ENCODE assay signal across 8 mouse cellular contexts in the genomic region with DNA sequence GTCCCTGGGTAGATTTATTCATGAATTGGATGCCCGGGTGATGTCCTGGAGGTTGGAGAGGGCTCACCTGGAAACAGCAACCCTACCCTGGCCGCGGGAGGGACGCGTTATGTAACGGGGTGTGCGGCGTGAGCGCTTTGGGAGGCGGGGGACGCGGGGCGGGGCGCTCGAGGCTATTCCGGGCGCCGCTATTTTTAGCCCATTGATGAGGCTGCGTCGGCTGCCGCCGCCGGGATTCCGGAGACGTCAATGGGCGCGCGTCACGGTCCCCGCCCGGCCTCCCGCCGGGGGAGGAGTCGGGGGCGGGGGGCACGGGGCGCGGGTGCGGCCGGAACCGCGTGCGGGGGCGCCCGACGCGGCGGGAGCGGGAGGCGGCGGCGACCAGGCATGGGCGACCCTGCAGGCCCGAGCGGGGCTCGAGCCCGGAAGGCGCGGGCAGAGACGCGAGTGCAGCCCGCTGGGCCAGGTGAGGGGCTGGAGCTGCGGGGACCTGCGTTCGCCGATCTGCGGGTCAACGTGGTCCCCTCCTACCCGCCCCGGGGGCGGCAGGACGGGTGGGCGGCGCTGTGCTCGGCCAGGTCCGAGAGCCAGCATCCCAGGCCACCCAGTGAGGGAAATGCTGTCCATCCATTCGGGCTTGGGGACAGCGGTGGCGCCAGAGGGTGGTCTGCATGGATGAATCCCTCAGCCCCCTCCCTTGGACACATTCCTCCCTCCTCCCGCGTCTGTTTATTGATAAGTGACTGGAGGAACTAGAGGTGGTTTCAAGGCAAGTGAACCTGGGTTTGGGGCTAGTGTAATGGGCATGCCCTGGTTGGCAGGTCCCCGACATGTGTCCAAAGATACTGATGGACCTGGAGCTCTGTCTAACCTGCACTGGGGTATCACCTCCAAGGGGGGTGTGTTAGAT. TPM values are rescaled to one million over a fixed set of nuclear protein-coding genes. Genes with fewer than 3 reads are reported as not detected.
DNase-seq lines count a peak whose midpoint lies in the region; ATAC-seq lines count a peak whose summit lies in the region.

Gene Nr4a1 (plus strand): TSS at position 384 of the 910 bp plus-strand sequence.

- H3K27me3 ChIP-seq in intestine, embryonic 16.5 days (replicated peaks; ENCODE audit: control insufficient read depth, insufficient read depth, low read length), result no peaks in the 10 kb centered on the region
- H3K27me3 ChIP-seq in limb, embryonic 13.5 days, result no peaks in the 10 kb centered on the region
- H3K27me3 ChIP-seq in midbrain, embryonic 14.5 days (ENCODE audit: control insufficient read depth, insufficient read depth, low read length), result no peaks in the 10 kb centered on the region

- peak within 1 kb of the TSS; percentile 94 for H3K4me2 ChIP-seq in intestine, embryonic 16.5 days (ENCODE audit: low read depth, low read length)
- H3K4me2 ChIP-seq in limb, embryonic 13.5 days (replicated peaks), result peak within 1 kb of the TSS; percentile 84
- H3K4me2 ChIP-seq in midbrain, embryonic 14.5 days (ENCODE audit: low read length), result peak within 1 kb of the TSS; percentile 82

- H3K9me3 ChIP-seq in intestine, embryonic 16.5 days (ENCODE audit: control insufficient read depth, low read length), result no peaks in the 10 kb centered on the region
- no peaks in the 10 kb centered on the region for H3K9me3 ChIP-seq in limb, embryonic 13.5 days
- no peaks in the 10 kb centered on the region for H3K9me3 ChIP-seq in midbrain, embryonic 14.5 days (ENCODE audit: control insufficient read depth, low read length)

- WGBS in intestine, embryonic 16.5 days, result 1% methylated on average over 77 of the region's 82 CpGs
- under 1% methylated on average over 81 of the region's 82 CpGs for WGBS in limb, embryonic 13.5 days
- WGBS in midbrain, embryonic 14.5 days, result under 1% methylated on average over 73 of the region's 82 CpGs

- H3K36me3 ChIP-seq in intestine, embryonic 16.5 days (ENCODE audit: control insufficient read depth, insufficient read depth, low read length), result no peaks in the 10 kb centered on the region
- H3K36me3 ChIP-seq in limb, embryonic 13.5 days, result 0 out of 2 replicates have a peak, but pooled peaks cover 6% of the 10 kb centered on the region
- no peaks in the 10 kb centered on the region for H3K36me3 ChIP-seq in midbrain, embryonic 14.5 days (ENCODE audit: control insufficient read depth, insufficient read depth, low read length)

- peak within 1 kb of the TSS; percentile 61 for H3K4me3 ChIP-seq in intestine, embryonic 16.5 days (ENCODE audit: low read length)
- peak within 1 kb of the TSS; percentile 65 for H3K4me3 ChIP-seq in limb, embryonic 13.5 days
- peak within 1 kb of the TSS; percentile 59 for H3K4me3 ChIP-seq in midbrain, embryonic 14.5 days (replicated peaks; ENCODE audit: low read depth, low read length)

- peak within 1 kb of the TSS; percentile 78 for H3K9ac ChIP-seq in intestine, embryonic 16.5 days (ENCODE audit: low read depth, low read length)
- peak within 1 kb of the TSS; percentile 83 for H3K9ac ChIP-seq in limb, embryonic 13.5 days
- H3K9ac ChIP-seq in midbrain, embryonic 14.5 days (replicated peaks; ENCODE audit: low read length), result peak within 1 kb of the TSS; percentile 77

- H3K4me1 ChIP-seq in intestine, embryonic 16.5 days (ENCODE audit: control insufficient read depth, insufficient read depth, low read length), result peaks cover 9% of the 10 kb centered on the region; the same call in 1 of the 2 replicates
- H3K4me1 ChIP-seq in limb, embryonic 13.5 days, result peaks cover 15% of the 10 kb centered on the region
- 0 out of 2 replicates have a peak, but pooled peaks cover 7% of the 10 kb centered on the region for H3K4me1 ChIP-seq in midbrain, embryonic 14.5 days (ENCODE audit: control insufficient read depth, insufficient read depth, low read length)

- peak; percentile 82 to 84 for DNase-seq in left cerebral cortex, adult 18-20 months (ENCODE audit: low spot score in 2 of 2)
- no peak for DNase-seq in left cerebral cortex, adult 11 months (ENCODE audit: low spot score)
- peak; percentile 69 for DNase-seq in embryo, embryonic 10.5 days (ENCODE audit: low spot score)
- DNase-seq in midbrain, embryonic 14.5 days, result peak; percentile 81
- DNase-seq in spleen, postnatal 36 days (ENCODE audit: low spot score in 2 of 2), result peak; percentile 69 to 71

- H3K27ac ChIP-seq in intestine, embryonic 16.5 days (ENCODE audit: low read length), result 0 out of 2 replicates have a peak within 1 kb of the TSS, but pooled peaks have one; percentile 13
- H3K27ac ChIP-seq in limb, embryonic 13.5 days, result peak within 1 kb of the TSS; percentile 48; the same call in 1 of the 2 replicates
- peak within 1 kb of the TSS; percentile 41; the same call in 1 of the 2 replicates for H3K27ac ChIP-seq in midbrain, embryonic 14.5 days (replicated peaks; ENCODE audit: low read depth, low read length)

- peak; percentile 60 for ATAC-seq in granulocyte monocyte progenitor cell, adult 5-6 weeks (replicated peaks; ENCODE audit: poor library complexity, severe bottlenecking)
- peak; percentile 70 for ATAC-seq in intestine, embryonic 16.5 days
- peak; percentile 64 for ATAC-seq in limb, embryonic 13.5 days (ENCODE audit: low FRiP score, low read depth)
- ATAC-seq in midbrain, embryonic 14.5 days (ENCODE audit: low FRiP score, low TSS enrichment), result peak; percentile 67

RNA-seq across cellular contexts. Expression of gene Nr4a1, which starts in this region (rescaled TPM):
- 100 to 1,000 TPM; 171 to 181 TPM for total RNA-seq in left cerebral cortex, adult 18-20 months (2021)
- 1.4 and 4.0 TPM in 2 replicates for total RNA-seq in granulocyte monocyte progenitor cell, adult 5-6 weeks (2014; fragmentation: Nextera tagmentation)
- total RNA-seq in granulocyte monocyte progenitor cell, adult 5-6 weeks (2017), result 2.4 and 4.1 TPM in 2 replicates
- 8.6 and 10.0 TPM in 2 replicates for polyA plus RNA-seq in intestine, embryonic 16.5 days (2015; fragmentation: Nextera tagmentation; extraction: Ambion mirVana)
- 10.0 and 10.3 TPM in 2 replicates for polyA plus RNA-seq in limb, embryonic 13.5 days (2015; fragmentation: Nextera tagmentation; extraction: Ambion mirVana)
- 2.9 and 3.5 TPM in 2 replicates for polyA plus RNA-seq in midbrain, embryonic 14.5 days (2014; fragmentation: Nextera tagmentation; extraction: Ambion mirVana)

Comparison
In these comparisons a context has a peak if more than half of its experiments do, and no peak if none do; other contexts are left out.
1. RNA of gene Nr4a1 (total RNA-seq): 171 to 181 TPM in left cerebral cortex, adult 18-20 months; 1.4 to 4.1 TPM in granulocyte monocyte progenitor cell, adult 5-6 weeks; every median in the first group is over 10 times any median in the second.
2. Peak in every context shown above with its lines, with median percentiles within 50 percentile points of each other: ATAC-seq, H3K27ac ChIP-seq, H3K4me2 ChIP-seq, H3K4me3 ChIP-seq and H3K9ac ChIP-seq.